Mouse (Mus musculus) kidney, adult 2 months (tissue): Measurements from ENCODE around the gene Tpm3.

Experiments
- CTCF ChIP-seq: fragments of 200-500 bp; conservative IDR thresholded peaks from 2 replicates; pipeline ENCODE4 v1.5.1; 2011; ENCODE audit warnings: low read depth, mild to moderate bottlenecking, control low read depth, low read length, moderate library complexity, mixed read lengths; ENCODE audit not compliant: insufficient read depth, insufficient read length
- POLR2A ChIP-seq: fragments of 200-500 bp; IDR thresholded peaks from one replicate; pipeline ENCODE4 v1.6.1; 2011; ENCODE audit warnings: low read depth, low read length, control low read depth

- TF ChIP-seq CTCF (no peak), POLR2A (no peak)
Measured at GRCm38 (mm10) chr3:90139962-90140361, 67.5 kb downstream of the Tpm3 start.
